Mouse (Mus musculus): Measurements from ENCODE around the gene Gpn2. TPM values are rescaled to one million over a fixed set of nuclear protein-coding genes. Genes with fewer than 3 reads are reported as not detected.

The Gpn2 gene
- total and polyA plus RNA-seq, 2 experiments from 2014 or later = 8.6 to 8.9 TPM

DNA sequence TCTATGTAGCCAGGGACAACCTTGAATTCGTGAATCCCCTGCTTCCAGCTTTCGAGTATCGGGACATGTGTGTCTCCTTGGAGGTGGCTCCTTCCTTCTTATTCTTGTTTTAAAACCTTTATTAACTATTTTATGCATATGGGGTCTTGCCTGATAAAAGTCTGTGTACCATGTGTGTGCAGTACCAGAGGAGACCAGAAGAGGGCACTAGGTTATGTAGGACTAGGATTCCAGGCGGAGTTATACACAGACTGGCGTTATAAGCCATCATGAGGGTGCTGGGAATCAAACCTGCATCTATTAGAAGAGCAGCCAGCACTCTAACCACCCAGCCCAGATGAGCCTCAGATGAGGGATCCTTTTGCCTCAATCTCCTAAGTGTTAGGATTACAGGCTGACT lies 27.7 kb downstream of the Gpn2 start:
- no peak for ATAC-seq (ENCODE audit: insufficient read depth, low read depth)
- no peak for DNase-seq (ENCODE audit: low spot score)
- Histone ChIP-seq H3K27me3 (ENCODE audit: control insufficient read depth, insufficient read depth, low read length) (no peaks in the 10 kb centered on the region), H3K4me1 (ENCODE audit: control insufficient read depth, insufficient read depth) (no peaks in the 10 kb centered on the region), H3K9ac (replicated peaks; ENCODE audit: low read depth, low read length) (no peak overlapping the region), H3K9me3 (replicated peaks; ENCODE audit: control insufficient read depth, low read length) (no peaks in the 10 kb centered on the region), H3K4me2 (ENCODE audit: low read depth, low read length) (no peak overlapping the region), H3K36me3 (replicated peaks; ENCODE audit: control insufficient read depth, insufficient read depth, low read length) (peaks cover 28% of the 10 kb centered on the region), H3K4me3 (ENCODE audit: low read depth, low read length) (no peak overlapping the region), H3K27ac (ENCODE audit: low read depth) (no peak overlapping the region)
- 99% methylated on average over 5 of the region's 5 CpGs for WGBS
- TF ChIP-seq CTCF (IDR thresholded peaks at IDR 0.05; ENCODE audit: low read depth) = peak; percentile 17; the same call in 1 of the 2 replicates
- TF ChIP-seq EP300 (IDR thresholded peaks at IDR 0.05; ENCODE audit: low read depth) = no peak

DNA sequence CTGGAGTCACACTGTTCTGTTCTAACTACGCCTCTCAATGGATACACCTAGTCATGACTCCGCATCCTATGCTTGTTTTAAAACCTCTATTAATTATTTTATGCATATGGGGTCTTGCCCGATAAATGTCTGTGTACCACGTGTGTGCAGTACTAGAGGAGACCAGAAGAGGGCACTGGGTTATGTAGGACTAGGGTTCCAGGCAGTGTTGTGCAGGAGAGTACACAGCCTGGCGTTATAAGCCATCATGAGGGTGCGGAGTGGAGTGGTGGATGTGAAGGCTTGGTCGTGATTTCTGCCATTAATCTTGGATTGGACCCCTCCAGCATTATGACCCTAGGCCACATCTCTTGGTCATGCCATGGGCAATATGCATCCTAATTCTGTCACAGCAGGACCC lies 28.3 kb downstream of the Gpn2 start:
- ATAC-seq (ENCODE audit: insufficient read depth, low read depth) (no peak), DNase-seq (ENCODE audit: low spot score) (no peak)
- no peak overlapping the region for H3K4me2 ChIP-seq (ENCODE audit: low read depth, low read length)
- no peaks in the 10 kb centered on the region for H3K9me3 ChIP-seq (replicated peaks; ENCODE audit: control insufficient read depth, low read length)
- 95% methylated on average over 7 of the region's 7 CpGs for WGBS
- no peak overlapping the region for H3K4me3 ChIP-seq (ENCODE audit: low read depth, low read length)
- no peak overlapping the region for H3K9ac ChIP-seq (replicated peaks; ENCODE audit: low read depth, low read length)
- H3K36me3 ChIP-seq (replicated peaks; ENCODE audit: control insufficient read depth, insufficient read depth, low read length) = peaks cover 28% of the 10 kb centered on the region
- H3K27ac ChIP-seq (ENCODE audit: low read depth) = no peak overlapping the region
- TF ChIP-seq CTCF (IDR thresholded peaks at IDR 0.05; ENCODE audit: low read depth) (no peak), EP300 (IDR thresholded peaks at IDR 0.05; ENCODE audit: low read depth) (no peak)
- H3K4me1 ChIP-seq (ENCODE audit: control insufficient read depth, insufficient read depth) = no peaks in the 10 kb centered on the region
- H3K27me3 ChIP-seq (ENCODE audit: control insufficient read depth, insufficient read depth, low read length) = no peaks in the 10 kb centered on the region

DNA sequence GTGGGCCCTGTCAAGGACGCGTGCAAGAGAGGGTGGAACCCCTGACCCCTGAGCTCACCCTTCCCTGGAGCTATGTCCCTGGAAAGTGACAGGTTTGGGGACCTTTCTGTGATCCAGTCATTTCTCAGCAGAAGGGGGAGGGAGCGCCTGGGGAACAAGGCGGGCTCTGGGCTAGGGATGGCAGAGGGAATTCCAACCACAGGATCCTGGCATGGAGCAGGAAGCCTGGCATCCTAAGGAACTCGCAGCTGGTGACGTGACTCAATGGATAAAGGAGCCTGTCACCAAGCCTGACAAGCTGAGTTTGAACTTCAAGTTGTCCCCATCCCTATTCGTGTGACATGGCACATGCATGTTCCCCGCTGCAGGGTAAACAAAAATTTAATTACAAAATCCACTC lies 28.9 kb downstream of the Gpn2 start:
- no peak overlapping the region for H3K4me2 ChIP-seq (ENCODE audit: low read depth, low read length)
- no peak overlapping the region for H3K4me3 ChIP-seq (ENCODE audit: low read depth, low read length)
- no peak for DNase-seq (ENCODE audit: low spot score)
- no peaks in the 10 kb centered on the region for H3K9me3 ChIP-seq (replicated peaks; ENCODE audit: control insufficient read depth, low read length)
- no peak overlapping the region for H3K9ac ChIP-seq (replicated peaks; ENCODE audit: low read depth, low read length)
- H3K27ac ChIP-seq (ENCODE audit: low read depth) = no peak overlapping the region
- H3K36me3 ChIP-seq (replicated peaks; ENCODE audit: control insufficient read depth, insufficient read depth, low read length) = peaks cover 28% of the 10 kb centered on the region
- whole genome bisulfite sequencing = 92% methylated on average over 8 of the region's 8 CpGs
- no peaks in the 10 kb centered on the region for H3K27me3 ChIP-seq (ENCODE audit: control insufficient read depth, insufficient read depth, low read length)
- TF ChIP-seq EP300 (IDR thresholded peaks at IDR 0.05; ENCODE audit: low read depth) (no peak), CTCF (IDR thresholded peaks at IDR 0.05; ENCODE audit: low read depth) (no peak)
- no peak for ATAC-seq (ENCODE audit: insufficient read depth, low read depth)
- no peaks in the 10 kb centered on the region for H3K4me1 ChIP-seq (ENCODE audit: control insufficient read depth, insufficient read depth)

DNA sequence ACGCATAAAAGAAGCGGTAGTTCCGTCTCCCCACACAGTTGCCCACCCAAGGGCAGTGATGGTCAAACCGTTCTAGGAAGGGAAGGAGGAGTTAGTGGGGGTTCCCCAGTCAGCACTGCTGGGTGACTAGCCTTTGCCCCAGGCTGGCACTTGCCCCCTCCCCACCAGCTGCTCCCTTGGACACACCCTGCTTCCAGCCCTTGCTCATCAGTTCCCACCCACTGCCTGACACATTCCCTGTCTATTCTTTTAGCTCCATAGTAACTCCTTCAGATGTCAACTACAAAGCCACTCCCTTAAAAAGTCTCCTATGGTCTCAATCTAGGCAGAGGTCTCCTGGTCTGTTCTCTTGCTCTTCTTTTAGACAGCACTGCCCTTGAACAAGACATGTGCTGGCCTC lies 29.7 kb downstream of the Gpn2 start:
- no peaks in the 10 kb centered on the region for H3K4me1 ChIP-seq (ENCODE audit: control insufficient read depth, insufficient read depth)
- H3K27me3 ChIP-seq (ENCODE audit: control insufficient read depth, insufficient read depth, low read length) = no peaks in the 10 kb centered on the region
- no peaks in the 10 kb centered on the region for H3K9me3 ChIP-seq (replicated peaks; ENCODE audit: control insufficient read depth, low read length)
- no peak overlapping the region for H3K4me3 ChIP-seq (ENCODE audit: low read depth, low read length)
- ATAC-seq (ENCODE audit: insufficient read depth, low read depth) = no peak
- H3K4me2 ChIP-seq (ENCODE audit: low read depth, low read length) = no peak overlapping the region
- no peak overlapping the region for H3K9ac ChIP-seq (replicated peaks; ENCODE audit: low read depth, low read length)
- TF ChIP-seq EP300 (IDR thresholded peaks at IDR 0.05; ENCODE audit: low read depth) = no peak
- TF ChIP-seq CTCF (IDR thresholded peaks at IDR 0.05; ENCODE audit: low read depth) = no peak
- no peak for DNase-seq (ENCODE audit: low spot score)
- 81% methylated on average over 4 of the region's 4 CpGs for WGBS
- no peak overlapping the region for H3K27ac ChIP-seq (ENCODE audit: low read depth)
- peaks cover 20% of the 10 kb centered on the region for H3K36me3 ChIP-seq (replicated peaks; ENCODE audit: control insufficient read depth, insufficient read depth, low read length)

DNA sequence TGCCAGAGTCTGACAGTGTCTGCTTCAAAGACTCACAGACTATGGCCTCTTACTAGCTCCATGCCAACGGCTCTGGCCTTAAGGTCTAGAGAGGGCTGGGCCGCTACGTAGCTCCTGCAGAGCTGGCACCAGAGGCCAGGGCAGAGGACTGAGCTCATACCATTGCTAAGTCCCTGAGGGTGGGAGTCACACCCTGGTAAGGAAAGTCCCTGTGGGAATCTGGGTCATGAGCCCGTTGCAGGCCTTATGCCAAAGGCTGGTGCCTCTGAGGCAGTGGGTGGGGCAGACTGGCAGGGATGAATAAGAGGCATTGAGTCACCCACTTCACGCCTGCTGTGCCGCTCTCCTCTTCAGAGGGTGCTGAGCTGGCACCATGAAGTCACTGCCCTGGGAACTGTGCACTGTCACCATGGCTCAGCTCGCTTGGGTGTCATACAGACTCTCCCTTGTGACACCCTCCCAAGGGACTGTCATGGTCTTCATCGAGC lies 30.2 kb downstream of the Gpn2 start:
- ATAC-seq (ENCODE audit: insufficient read depth, low read depth) = no peak
- Histone ChIP-seq H3K4me1 (ENCODE audit: control insufficient read depth, insufficient read depth) (no peaks in the 10 kb centered on the region), H3K27ac (ENCODE audit: low read depth) (no peak overlapping the region), H3K36me3 (replicated peaks; ENCODE audit: control insufficient read depth, insufficient read depth, low read length) (peaks cover 20% of the 10 kb centered on the region), H3K4me2 (ENCODE audit: low read depth, low read length) (no peak overlapping the region), H3K27me3 (ENCODE audit: control insufficient read depth, insufficient read depth, low read length) (no peaks in the 10 kb centered on the region), H3K4me3 (ENCODE audit: low read depth, low read length) (no peak overlapping the region), H3K9ac (replicated peaks; ENCODE audit: low read depth, low read length) (no peak overlapping the region), H3K9me3 (replicated peaks; ENCODE audit: control insufficient read depth, low read length) (no peaks in the 10 kb centered on the region)
- TF ChIP-seq EP300 (IDR thresholded peaks at IDR 0.05; ENCODE audit: low read depth) = no peak
- TF ChIP-seq CTCF (IDR thresholded peaks at IDR 0.05; ENCODE audit: low read depth) = no peak
- DNase-seq (ENCODE audit: low spot score) = no peak
- WGBS = 56% methylated on average over 8 of the region's 8 CpGs

DNA sequence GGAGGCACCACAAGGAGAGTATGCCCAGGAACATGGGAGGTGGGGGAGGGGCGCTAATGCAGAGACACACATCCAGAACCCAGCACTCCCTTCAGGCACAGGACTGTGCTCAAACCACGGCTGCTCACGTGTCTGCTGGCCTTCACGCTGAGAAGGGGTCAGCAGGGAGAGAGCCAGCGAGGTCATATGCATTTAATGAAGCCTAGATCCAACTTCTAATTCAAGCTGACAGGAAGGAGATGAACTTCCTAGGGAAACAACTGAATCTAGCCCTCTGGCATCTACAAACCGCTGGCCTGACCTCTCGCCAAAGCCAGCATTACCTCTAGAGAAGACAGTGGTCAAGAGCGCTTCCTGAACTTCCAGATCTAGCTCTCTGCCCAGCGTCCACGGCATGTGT lies 31.3 kb downstream of the Gpn2 start:
- peak; percentile 25; the same call in 1 of the 2 replicates for ATAC-seq (ENCODE audit: insufficient read depth, low read depth)
- Histone ChIP-seq H3K4me2 (ENCODE audit: low read depth, low read length) (no peak overlapping the region), H3K4me3 (ENCODE audit: low read depth, low read length) (no peak overlapping the region), H3K36me3 (replicated peaks; ENCODE audit: control insufficient read depth, insufficient read depth, low read length) (peaks cover 20% of the 10 kb centered on the region), H3K4me1 (ENCODE audit: control insufficient read depth, insufficient read depth) (peaks cover 8% of the 10 kb centered on the region; the same call in 1 of the 2 replicates), H3K27me3 (ENCODE audit: control insufficient read depth, insufficient read depth, low read length) (no peaks in the 10 kb centered on the region), H3K9me3 (replicated peaks; ENCODE audit: control insufficient read depth, low read length) (no peaks in the 10 kb centered on the region), H3K9ac (replicated peaks; ENCODE audit: low read depth, low read length) (no peak overlapping the region), H3K27ac (ENCODE audit: low read depth) (peak overlapping the region; percentile 11; the same call in 1 of the 2 replicates)
- WGBS = 62% methylated on average over 10 of the region's 10 CpGs
- DNase-seq (ENCODE audit: low spot score) = no peak
- no peak for TF ChIP-seq CTCF (IDR thresholded peaks at IDR 0.05; ENCODE audit: low read depth)
- TF ChIP-seq EP300 (IDR thresholded peaks at IDR 0.05; ENCODE audit: low read depth) = no peak

All from heart, postnatal 0 days (tissue).